Mouse (Mus musculus) heart, embryonic 11.5 days (tissue): ENCODE data around the gene Tmem63b. TPM values are rescaled to one million over a fixed set of nuclear protein-coding genes. Genes with fewer than 3 reads are reported as not detected.
A peak's percentile ranks its signal among the peaks of the same experiment; 100 is the strongest.
"Not testable (repeated sequence)": the region's sequence is repeated elsewhere in the genome, so short reads cannot be mapped to it uniquely, and the experiment has no call there.

Source experiments
- ATAC-seq: fragments of 200-750 bp; cut with Nextera tagmentation; replicated peaks from 2 replicates; pipeline ENCODE4 v1.8.0; 2017; ENCODE audit warnings: moderate library complexity; ENCODE audit not compliant: insufficient number of reproducible peaks, low FRiP score, low TSS enrichment
- H3K27ac ChIP-seq: fragments of 300-500 bp; sonication (generic); 2 replicates; pipeline ENCODE4 v1.5.1; 2014; ENCODE audit warnings: mild to moderate bottlenecking, low read depth, low read length
- H3K27me3 ChIP-seq: fragments of 300-500 bp; sonication (generic); 2 replicates; pipeline ENCODE4 v1.6.1; 2014; ENCODE audit warnings: mild to moderate bottlenecking, low read length, mixed read lengths; ENCODE audit not compliant: control insufficient read depth, insufficient read depth
- H3K36me3 ChIP-seq: fragments of 300-500 bp; sonication (generic); 2 replicates; pipeline ENCODE4 v1.6.1; 2014; ENCODE audit warnings: mild to moderate bottlenecking, low read length, moderate library complexity, mixed read lengths; ENCODE audit not compliant: control insufficient read depth, insufficient read depth
- H3K4me1 ChIP-seq: fragments of 300-500 bp; sonication (generic); 2 replicates; pipeline ENCODE4 v1.6.1; 2014; ENCODE audit warnings: low read length; ENCODE audit not compliant: control insufficient read depth, insufficient read depth
- H3K4me2 ChIP-seq: fragments of 300-500 bp; sonication (generic); 2 replicates; pipeline ENCODE4 v1.6.1; 2014; ENCODE audit warnings: mild to moderate bottlenecking, moderate library complexity
- H3K4me3 ChIP-seq: fragments of 300-500 bp; sonication (generic); 2 replicates; pipeline ENCODE4 v1.5.1; 2014; ENCODE audit warnings: low read depth, low read length
- H3K9ac ChIP-seq: fragments of 300-500 bp; sonication (generic); 2 replicates; pipeline ENCODE4 v1.6.1; 2014; ENCODE audit warnings: mild to moderate bottlenecking, low read depth, low read length, moderate library complexity
- H3K9me3 ChIP-seq: fragments of 300-500 bp; sonication (generic); replicated peaks from 2 replicates; pipeline ENCODE4 v1.6.1; 2016; ENCODE audit warnings: low read length; ENCODE audit not compliant: control insufficient read depth
- WGBS: fragments of 180-500 bp; shearing (Covaris S2); extraction: QIAGEN DNeasy Blood & Tissue Kit; methylation state at CpG from one replicate; pipeline ENCODE4 v1.1.7; 2014; ENCODE audit not compliant: insufficient replicate concordance; 5-methylcytosine and 5-hydroxymethylcytosine counted together
- polyA plus RNA-seq: library from polyadenylated mRNA; unstranded; fragments of >200 nt; fragmentation: Nextera tagmentation; extraction: Ambion mirVana; gene quantifications from 2 replicates; pipeline ENCODE4 v1.2.1, GENCODE M21; 2014

Gene Tmem63b
- polyA plus RNA-seq, 1 experiment from 2014 or later, result 27.6 TPM

DNA sequence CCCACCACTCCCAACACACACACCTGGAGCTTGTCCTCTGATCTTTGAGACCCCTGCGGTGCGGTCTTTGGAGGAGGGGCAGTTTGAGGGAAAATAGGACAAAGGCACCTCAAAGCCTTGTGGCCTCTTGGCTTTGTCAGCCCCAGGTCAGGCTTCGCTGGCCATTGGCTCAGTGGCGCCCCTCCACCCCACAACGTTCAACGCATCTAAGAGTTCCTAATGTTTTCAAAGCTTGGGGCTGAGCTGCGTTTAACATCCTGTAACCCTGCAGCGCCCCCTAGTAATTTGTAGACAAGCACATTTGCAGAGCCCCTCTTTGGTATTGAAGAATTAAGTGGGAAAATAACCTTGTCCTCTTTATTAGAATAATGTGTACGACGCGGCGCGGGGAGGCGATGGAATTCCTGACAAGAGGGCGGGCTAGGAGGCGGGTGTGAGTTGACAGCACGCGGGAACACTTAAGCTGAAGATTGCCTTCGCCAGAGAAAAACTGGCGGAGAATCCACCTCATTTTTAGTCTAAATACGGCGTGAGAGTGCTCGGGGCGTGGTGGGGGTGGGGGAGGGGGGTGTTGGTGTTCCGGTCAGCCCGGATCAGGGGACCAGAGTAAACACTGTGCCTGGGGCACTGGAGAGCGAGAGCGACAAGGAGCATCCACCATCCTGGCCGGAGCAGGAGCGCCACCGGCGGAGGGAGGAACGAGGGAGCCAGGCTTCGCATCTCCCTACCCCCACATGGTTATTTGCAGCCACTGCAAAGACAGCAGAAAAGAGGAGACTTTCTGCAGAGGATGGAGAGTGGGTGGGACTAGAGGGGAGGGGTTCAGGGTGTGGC lies 56.6 kb downstream of the Tmem63b start:
- Histone ChIP-seq H3K4me1 (peaks cover 16% of the 10 kb centered on the region; the same call in 1 of the 2 replicates), H3K9ac (peak overlapping the region; percentile 70), H3K27me3 (no peaks in the 10 kb centered on the region), H3K4me2 (peak overlapping the region; percentile 84), H3K36me3 (no peaks in the 10 kb centered on the region), H3K27ac (peak overlapping the region; percentile 57), H3K9me3 (no peaks in the 10 kb centered on the region), H3K4me3 (peak overlapping the region; percentile 43)
- 2% methylated on average over 34 of the region's 34 CpGs for WGBS
- peak; percentile 57 for ATAC-seq

DNA sequence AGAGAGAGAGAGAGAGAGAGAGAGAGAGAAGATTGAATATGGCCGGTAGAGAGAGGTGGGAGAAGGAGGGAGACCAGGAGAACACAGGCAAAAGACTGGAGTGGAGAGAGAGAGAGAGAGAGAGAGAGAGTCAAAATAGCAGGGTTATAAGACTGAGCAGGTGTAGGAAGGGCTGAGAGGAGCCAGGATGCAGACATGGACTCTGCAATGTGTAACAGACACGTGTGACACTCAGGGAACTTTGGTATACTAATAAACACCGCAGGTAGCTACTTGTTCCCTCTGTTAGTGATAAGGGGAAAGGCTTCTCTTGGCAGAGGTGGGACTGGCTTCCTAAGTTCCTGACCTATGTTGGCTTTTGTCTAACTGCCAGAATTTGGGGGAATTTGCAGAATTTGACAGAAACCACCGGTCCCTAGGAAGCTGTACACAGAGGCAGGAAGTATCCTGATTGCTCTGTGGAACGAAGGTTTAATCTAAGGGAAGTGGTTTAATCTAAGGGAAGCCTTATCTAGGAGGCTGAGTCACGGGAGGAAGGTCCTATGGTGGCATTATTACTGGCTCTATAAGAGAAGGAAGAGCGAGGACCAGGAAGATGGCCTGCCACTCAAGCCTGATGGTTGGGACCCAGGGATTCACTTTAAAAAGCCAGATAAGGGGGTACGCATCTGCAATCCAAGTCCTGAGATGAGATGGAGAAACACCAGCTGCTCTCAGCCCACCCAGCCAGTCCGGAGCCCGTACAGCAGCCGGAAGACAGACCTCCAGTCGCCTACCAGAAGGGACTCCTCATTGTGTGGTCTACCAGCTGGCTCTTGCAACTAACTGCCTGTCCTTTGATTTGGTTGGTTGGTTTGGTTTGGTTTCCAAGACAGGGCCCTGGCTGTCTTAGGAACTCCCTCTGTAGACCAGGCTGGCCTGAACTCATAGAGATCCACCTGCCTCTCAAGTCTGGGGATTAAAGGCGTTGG lies 57.5 kb downstream of the Tmem63b start:
- no peaks in the 10 kb centered on the region for H3K9me3 ChIP-seq
- ATAC-seq, result no peak
- no peak overlapping the region for H3K9ac ChIP-seq
- H3K27me3 ChIP-seq, result no peaks in the 10 kb centered on the region
- peak overlapping the region; percentile 57; the same call in 1 of the 2 replicates for H3K27ac ChIP-seq
- whole genome bisulfite sequencing, result 40% methylated on average over 13 of the region's 13 CpGs
- H3K4me2 ChIP-seq, result peak overlapping the region; percentile 84
- H3K4me1 ChIP-seq, result peaks cover 16% of the 10 kb centered on the region; the same call in 1 of the 2 replicates
- no peaks in the 10 kb centered on the region for H3K36me3 ChIP-seq
- no peak overlapping the region for H3K4me3 ChIP-seq

DNA sequence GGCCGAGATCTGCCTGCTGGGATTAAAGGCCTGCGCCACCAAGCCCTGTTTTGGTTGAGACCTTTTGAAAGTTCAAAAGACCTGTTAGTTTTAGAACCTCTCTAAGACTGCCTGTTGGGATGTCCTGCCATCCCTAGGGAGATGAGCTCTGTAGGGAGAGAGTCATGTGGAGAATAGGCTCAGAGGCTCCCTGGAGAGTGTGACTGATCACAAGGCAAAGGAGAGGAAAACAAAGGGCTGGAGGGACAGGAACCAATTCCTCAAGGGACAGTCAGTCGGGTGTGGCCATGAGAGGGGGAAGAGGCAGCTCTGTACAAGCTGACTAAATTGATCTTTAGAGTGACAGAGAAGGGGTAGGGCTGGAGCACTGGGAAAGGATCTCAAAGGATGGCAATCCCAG lies 58.5 kb downstream of the Tmem63b start:
- H3K4me1 ChIP-seq, result peaks cover 16% of the 10 kb centered on the region; the same call in 1 of the 2 replicates
- no peaks in the 10 kb centered on the region for H3K36me3 ChIP-seq
- no peak for ATAC-seq
- no peak overlapping the region for H3K9ac ChIP-seq
- H3K4me2 ChIP-seq, result no peak overlapping the region
- H3K4me3 ChIP-seq, result no peak overlapping the region
- 41% methylated on average over 3 of the region's 3 CpGs for WGBS
- no peak overlapping the region for H3K27ac ChIP-seq
- no peaks in the 10 kb centered on the region for H3K9me3 ChIP-seq
- no peaks in the 10 kb centered on the region for H3K27me3 ChIP-seq

DNA sequence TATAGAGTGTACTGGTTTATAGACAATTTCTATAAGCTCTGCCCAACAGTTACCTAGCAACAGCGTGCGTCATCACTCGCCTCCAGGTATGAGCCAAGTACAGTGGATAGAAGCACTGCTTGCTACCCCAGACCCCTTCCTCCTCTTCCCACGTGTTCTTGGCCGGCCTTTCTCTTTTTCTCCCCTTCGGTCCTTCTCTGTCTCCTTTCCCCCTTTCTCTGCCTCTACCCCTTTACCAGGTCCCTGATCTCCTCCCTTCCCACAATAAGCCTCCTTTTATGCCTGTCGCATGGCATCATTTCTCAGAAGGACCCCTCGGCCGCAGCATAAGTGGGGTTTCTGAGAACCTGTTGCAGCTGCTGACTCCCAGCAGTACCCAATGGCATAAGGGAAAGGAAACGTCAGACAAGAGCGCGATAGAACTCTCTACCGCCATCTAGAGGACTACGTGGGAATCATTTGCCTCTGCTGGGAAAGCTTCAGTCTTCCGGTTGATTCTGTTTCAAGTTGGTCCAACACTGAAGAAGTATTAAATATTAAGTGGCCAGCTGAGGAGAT lies 60.0 kb downstream of the Tmem63b start:
- 23% methylated on average over 15 of the region's 15 CpGs for WGBS
- ATAC-seq, result no peak
- H3K9ac ChIP-seq, result peak overlapping the region; percentile 43; the same call in 1 of the 2 replicates

DNA sequence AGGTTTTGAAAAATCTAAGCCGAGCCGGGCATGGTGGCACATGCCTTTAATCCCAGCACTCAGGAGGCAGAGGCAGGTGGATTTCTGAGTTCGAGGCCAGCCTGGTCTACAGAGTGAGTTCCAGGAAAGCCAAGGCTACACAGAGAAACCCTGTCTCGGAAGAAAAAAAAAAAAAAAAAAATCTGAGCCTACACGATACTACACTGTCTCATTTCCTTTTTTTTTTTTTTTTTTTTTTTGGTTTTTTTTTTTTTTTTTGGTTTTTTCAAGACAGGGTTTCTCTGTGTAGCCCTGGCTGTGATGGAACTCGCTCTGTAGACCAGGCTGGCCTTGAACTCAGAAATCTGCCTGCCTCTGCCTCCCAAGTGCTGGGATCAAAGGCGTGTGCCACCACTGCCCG lies 63.3 kb downstream of the Tmem63b start:
- ATAC-seq, H3K9ac ChIP-seq, H3K9me3 ChIP-seq, H3K4me2 ChIP-seq, H3K27me3 ChIP-seq, H3K36me3 ChIP-seq, H3K4me3 ChIP-seq, H3K27ac ChIP-seq: not testable (repeated sequence)
- 77% methylated on average over 8 of the region's 8 CpGs for WGBS
- peaks cover 17% of the 10 kb centered on the region for H3K4me1 ChIP-seq

More for the DNA sequence above, 60.0 kb downstream of the Tmem63b start:
- Histone ChIP-seq H3K27me3 (no peaks in the 10 kb centered on the region), H3K4me1 (peaks cover 16% of the 10 kb centered on the region; the same call in 1 of the 2 replicates), H3K4me3 (peak overlapping the region; percentile 1; the same call in 1 of the 2 replicates), H3K27ac (no peak overlapping the region), H3K36me3 (no peaks in the 10 kb centered on the region), H3K4me2 (peak overlapping the region; percentile 47), H3K9me3 (no peaks in the 10 kb centered on the region)

DNA sequence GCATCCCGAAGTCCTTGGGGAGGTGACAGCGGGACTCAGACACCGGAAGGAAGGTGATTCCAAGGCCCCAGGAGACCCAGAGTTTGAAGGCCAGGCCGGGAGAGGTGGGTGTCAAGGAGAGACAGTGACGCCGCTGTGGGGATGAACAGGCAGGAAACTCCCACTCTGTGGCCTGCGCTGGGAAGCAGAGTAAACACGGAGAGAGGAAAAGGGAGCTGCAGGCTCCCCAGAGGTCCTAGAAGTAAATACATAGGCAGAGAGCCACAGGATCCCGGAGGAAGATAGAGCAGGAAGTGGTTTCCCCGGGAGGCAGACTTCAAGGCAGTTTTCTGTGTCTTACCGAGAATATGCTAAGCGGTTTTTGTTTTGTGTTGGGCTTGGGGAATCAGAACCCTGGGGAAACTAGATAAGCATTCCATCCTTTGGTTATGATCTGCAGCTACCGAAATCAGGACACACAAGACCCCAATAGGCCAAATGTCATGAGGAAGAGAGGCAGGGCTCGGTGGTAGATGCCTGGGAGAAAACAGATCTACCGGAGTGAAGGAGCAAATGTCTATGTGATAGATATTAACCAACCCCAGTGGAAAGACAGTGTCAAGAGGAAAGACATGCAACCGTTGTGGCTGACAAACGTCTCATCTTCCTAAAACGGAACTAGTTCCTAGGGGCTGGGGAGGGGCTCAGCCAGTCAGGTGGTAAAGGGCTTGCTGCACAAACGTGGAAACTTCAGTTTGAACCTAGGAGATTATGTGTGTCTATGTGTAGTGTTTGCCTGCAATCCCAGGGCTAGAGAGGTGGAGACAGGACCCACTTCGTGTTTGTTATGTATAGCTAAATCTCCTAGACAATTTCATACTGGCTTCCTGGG lies 67.1 kb downstream of the Tmem63b start:
- peak overlapping the region; percentile 32 for H3K4me3 ChIP-seq
- H3K9ac ChIP-seq, result peak overlapping the region; percentile 67
- peaks cover 14% of the 10 kb centered on the region for H3K4me1 ChIP-seq
- peak overlapping the region; percentile 67 for H3K4me2 ChIP-seq
- no peaks in the 10 kb centered on the region for H3K36me3 ChIP-seq
- no peaks in the 10 kb centered on the region for H3K9me3 ChIP-seq
- H3K27ac ChIP-seq, result peak overlapping the region; percentile 83
- ATAC-seq, result peak; percentile 33; the same call in 1 of the 2 replicates
- no peaks in the 10 kb centered on the region for H3K27me3 ChIP-seq
- WGBS, result 12% methylated on average over 20 of the region's 20 CpGs

DNA sequence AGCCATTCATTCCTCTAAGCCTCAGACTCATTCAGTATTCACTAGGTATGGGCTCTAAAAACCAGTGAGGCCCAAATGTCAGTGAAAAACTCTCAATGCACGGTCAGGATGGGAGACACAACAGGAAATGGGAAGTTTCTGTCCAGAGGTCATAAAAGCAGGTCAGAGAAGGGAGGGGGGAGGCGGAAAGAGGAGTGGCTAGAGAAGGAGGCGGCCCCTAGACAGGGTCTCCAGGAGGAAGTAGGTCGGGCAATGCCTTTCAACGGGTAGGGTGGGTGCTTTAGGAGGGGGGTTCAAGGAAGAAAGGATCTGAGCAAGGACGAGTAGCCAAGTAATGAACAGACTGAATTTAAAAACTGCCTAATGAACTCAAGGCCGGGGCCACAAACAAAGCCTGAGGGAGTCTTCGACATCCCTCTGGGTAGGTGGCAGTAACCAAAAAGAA lies 67.7 kb downstream of the Tmem63b start:
- Histone ChIP-seq H3K27ac (peak overlapping the region; percentile 83), H3K27me3 (no peaks in the 10 kb centered on the region), H3K4me1 (peaks cover 14% of the 10 kb centered on the region), H3K9me3 (no peaks in the 10 kb centered on the region), H3K36me3 (no peaks in the 10 kb centered on the region), H3K4me2 (peak overlapping the region; percentile 67), H3K4me3 (peak overlapping the region; percentile 32), H3K9ac (peak overlapping the region; percentile 67)
- 0 out of 2 replicates have a peak, but pooled peaks have one; percentile 59 for ATAC-seq
- WGBS, result 12% methylated on average over 8 of the region's 8 CpGs
